ENCODE assay signal across 8 mouse cellular contexts in the genomic region with DNA sequence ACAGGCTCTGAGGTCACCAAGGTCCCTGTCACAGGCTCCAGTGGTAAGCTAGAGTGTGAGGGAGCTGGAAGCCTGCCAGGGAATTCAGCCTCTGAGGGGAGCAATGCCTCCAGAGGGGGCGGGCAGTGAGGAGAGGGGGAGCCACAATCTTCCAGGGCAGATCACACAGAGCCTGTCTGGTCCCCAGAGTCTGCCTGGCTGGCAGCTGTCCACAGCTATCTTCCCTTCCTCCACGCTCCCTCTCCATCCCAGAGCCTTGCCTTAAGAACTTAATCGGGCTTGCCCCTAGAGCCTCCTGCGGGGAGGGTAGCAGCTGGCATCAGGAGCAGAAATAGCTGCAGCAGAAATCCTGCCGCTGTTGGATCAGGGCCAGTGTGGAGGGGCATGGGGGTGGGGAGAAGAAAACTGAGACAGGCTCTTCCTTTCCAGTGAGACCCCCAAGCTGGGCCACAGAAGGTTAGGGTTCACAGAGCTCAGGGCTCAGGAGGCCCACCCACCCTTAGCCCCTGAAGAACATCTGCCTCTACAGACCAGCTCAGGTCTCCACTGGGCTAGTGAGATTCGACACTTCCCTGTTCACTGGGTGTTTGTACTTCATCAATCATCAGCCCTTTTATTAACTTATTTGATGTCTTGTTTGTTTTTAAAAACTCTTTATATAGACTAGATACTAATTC. TPM values are rescaled to one million over a fixed set of nuclear protein-coding genes. Genes with fewer than 3 reads are reported as not detected.
DNase-seq lines count a peak whose midpoint lies in the region; ATAC-seq and TF ChIP-seq lines count a peak whose summit lies in the region.

No protein-coding gene starts in this region.

- peaks cover 8% of the 10 kb centered on the region; the same call in 1 of the 2 replicates for H3K27me3 ChIP-seq in lung, embryonic 15.5 days
- H3K27me3 ChIP-seq in forebrain, embryonic 13.5 days = no peaks in the 10 kb centered on the region
- no peaks in the 10 kb centered on the region for H3K27me3 ChIP-seq in kidney, postnatal 0 days (ENCODE audit: insufficient read depth, low read length)
- H3K27me3 ChIP-seq in midbrain, embryonic 14.5 days (ENCODE audit: control insufficient read depth, insufficient read depth, low read length) = no peaks in the 10 kb centered on the region

- H3K9ac ChIP-seq in lung, embryonic 15.5 days = no peak overlapping the region
- no peak overlapping the region; the same call in 1 of the 2 replicates for H3K9ac ChIP-seq in forebrain, embryonic 13.5 days
- H3K9ac ChIP-seq in kidney, postnatal 0 days (ENCODE audit: low read depth, low read length) = no peak overlapping the region
- no peak overlapping the region for H3K9ac ChIP-seq in midbrain, embryonic 14.5 days (replicated peaks; ENCODE audit: low read length)

- ATAC-seq in lung, embryonic 15.5 days (ENCODE audit: borderline replicate concordance, extremely low read depth, low FRiP score, low TSS enrichment) = peak; percentile 79
- ATAC-seq in forebrain, embryonic 13.5 days = peak; percentile 77
- no peak for ATAC-seq in kidney, postnatal 0 days (replicated peaks; ENCODE audit: low FRiP score, low read depth)
- peak; percentile 85 for ATAC-seq in midbrain, embryonic 14.5 days (ENCODE audit: low FRiP score, low TSS enrichment)

- DNase-seq in lung, postnatal 25 days (ENCODE audit: low spot score) = no peak
- DNase-seq in kidney, postnatal 0 days (ENCODE audit: low spot score) = peak; percentile 64
- peak; percentile 81 for DNase-seq in midbrain, embryonic 14.5 days
- no peak for DNase-seq in adipocyte (ENCODE audit: low spot score)
- no peak for DNase-seq in thymus, postnatal 4 days
- DNase-seq in urinary bladder, adult 2 months (ENCODE audit: low spot score) = no peak

- TF ChIP-seq CTCF in kidney, postnatal 0 days (IDR thresholded peaks at IDR 0.05; ENCODE audit: low read depth) = no peak

- peaks cover 21% of the 10 kb centered on the region for H3K4me1 ChIP-seq in lung, embryonic 15.5 days
- H3K4me1 ChIP-seq in forebrain, embryonic 13.5 days = peaks cover 32% of the 10 kb centered on the region
- H3K4me1 ChIP-seq in kidney, postnatal 0 days (replicated peaks; ENCODE audit: insufficient read depth, low read length) = peaks cover 4% of the 10 kb centered on the region; the same call in 1 of the 2 replicates
- H3K4me1 ChIP-seq in midbrain, embryonic 14.5 days (ENCODE audit: control insufficient read depth, insufficient read depth, low read length) = peaks cover 22% of the 10 kb centered on the region

- H3K36me3 ChIP-seq in lung, embryonic 15.5 days = no peaks in the 10 kb centered on the region
- no peaks in the 10 kb centered on the region for H3K36me3 ChIP-seq in forebrain, embryonic 13.5 days (ENCODE audit: poor library complexity, severe bottlenecking)
- H3K36me3 ChIP-seq in kidney, postnatal 0 days (ENCODE audit: insufficient read depth, low read length) = no peaks in the 10 kb centered on the region
- H3K36me3 ChIP-seq in midbrain, embryonic 14.5 days (ENCODE audit: control insufficient read depth, insufficient read depth, low read length) = no peaks in the 10 kb centered on the region

- H3K9me3 ChIP-seq in lung, embryonic 15.5 days = no peaks in the 10 kb centered on the region
- H3K9me3 ChIP-seq in forebrain, embryonic 13.5 days (replicated peaks) = no peaks in the 10 kb centered on the region
- H3K9me3 ChIP-seq in kidney, postnatal 0 days (replicated peaks; ENCODE audit: low read length) = no peaks in the 10 kb centered on the region
- no peaks in the 10 kb centered on the region for H3K9me3 ChIP-seq in midbrain, embryonic 14.5 days (ENCODE audit: control insufficient read depth, low read length)

- no peak overlapping the region for H3K4me3 ChIP-seq in lung, embryonic 15.5 days
- no peak overlapping the region for H3K4me3 ChIP-seq in forebrain, embryonic 13.5 days
- H3K4me3 ChIP-seq in kidney, postnatal 0 days (replicated peaks; ENCODE audit: low read depth, low read length) = no peak overlapping the region
- no peak overlapping the region for H3K4me3 ChIP-seq in midbrain, embryonic 14.5 days (replicated peaks; ENCODE audit: low read depth, low read length)

- WGBS in lung, embryonic 15.5 days = 20% methylated on average over 6 of the region's 6 CpGs
- 22% methylated on average over 6 of the region's 6 CpGs for WGBS in forebrain, embryonic 13.5 days
- WGBS in kidney, postnatal 0 days = 9% methylated on average over 6 of the region's 6 CpGs
- WGBS in midbrain, embryonic 14.5 days = 7% methylated on average over 6 of the region's 6 CpGs

- peak overlapping the region; percentile 49 for H3K27ac ChIP-seq in lung, embryonic 15.5 days
- H3K27ac ChIP-seq in forebrain, embryonic 13.5 days = peak overlapping the region; percentile 52
- H3K27ac ChIP-seq in kidney, postnatal 0 days = no peak overlapping the region
- H3K27ac ChIP-seq in midbrain, embryonic 14.5 days (replicated peaks; ENCODE audit: low read depth, low read length) = peak overlapping the region; percentile 55

- no peak overlapping the region for H3K4me2 ChIP-seq in lung, embryonic 15.5 days
- H3K4me2 ChIP-seq in forebrain, embryonic 13.5 days = no peak overlapping the region
- H3K4me2 ChIP-seq in kidney, postnatal 0 days (ENCODE audit: low read length) = no peak overlapping the region
- no peak overlapping the region for H3K4me2 ChIP-seq in midbrain, embryonic 14.5 days (ENCODE audit: low read length)

RNA-seq across cellular contexts. Expression of a gene that starts 4.4 kb away (rescaled TPM):
- 1.3 and 2.8 TPM in 2 replicates for polyA plus RNA-seq in lung, embryonic 15.5 days (2015; fragmentation: Nextera tagmentation; extraction: Ambion mirVana)
- 1.8 and 3.0 TPM in 2 replicates for polyA plus RNA-seq in forebrain, embryonic 13.5 days (2015; fragmentation: Nextera tagmentation; extraction: Ambion mirVana)
- 0.51 and 0.66 TPM in 2 replicates for polyA plus RNA-seq in kidney, postnatal 0 days (2015; fragmentation: Nextera tagmentation; extraction: Ambion mirVana)
- 1.6 and 2.4 TPM in 2 replicates for polyA plus RNA-seq in midbrain, embryonic 14.5 days (2014; fragmentation: Nextera tagmentation; extraction: Ambion mirVana)
- 0.06 and 0.10 TPM in 2 replicates for polyA plus RNA-seq in urinary bladder, adult 2 months (2012; rRNA removed)

Comparison
In these comparisons a context has a peak if more than half of its experiments do, and no peak if none do; other contexts are left out.
1. DNase-seq: peak in kidney, postnatal 0 days (single experiment) and midbrain, embryonic 14.5 days (single experiment); none in lung, postnatal 25 days (single experiment), adipocyte (single experiment), thymus, postnatal 4 days (single experiment) and urinary bladder, adult 2 months (single experiment).